Mouse (Mus musculus) forebrain, embryonic 16.5 days (tissue): Measurements from ENCODE around the gene Zfp1. TPM values are rescaled to one million over a fixed set of nuclear protein-coding genes. Genes with fewer than 3 reads are reported as not detected.

Experiments used
- ATAC-seq: fragments of 200-750 bp; cut with Nextera tagmentation; 2 replicates; pipeline ENCODE4 v1.8.0; 2017; ENCODE audit warnings: mild to moderate bottlenecking, moderate library complexity
- H3K27ac ChIP-seq: fragments of 300-500 bp; sonication (generic); 2 replicates; pipeline ENCODE4 v1.5.1; 2014; ENCODE audit warnings: low read length, control low read depth
- H3K27me3 ChIP-seq: fragments of 300-500 bp; sonication (generic); replicated peaks from 2 replicates; pipeline ENCODE4 v1.6.1; 2014; ENCODE audit warnings: low read length; ENCODE audit not compliant: control insufficient read depth, insufficient read depth
- H3K36me3 ChIP-seq: fragments of 300-500 bp; sonication (generic); 2 replicates; pipeline ENCODE4 v1.6.1; 2014; ENCODE audit not compliant: control insufficient read depth, insufficient read depth
- H3K4me1 ChIP-seq: fragments of 300-500 bp; sonication (generic); replicated peaks from 2 replicates; pipeline ENCODE4 v1.6.1; 2014; ENCODE audit warnings: low read length; ENCODE audit not compliant: control insufficient read depth, insufficient read depth
- H3K4me2 ChIP-seq: fragments of 300-500 bp; sonication (generic); 2 replicates; pipeline ENCODE4 v1.6.1; 2014; ENCODE audit warnings: mild to moderate bottlenecking, low read length, control low read depth
- H3K4me3 ChIP-seq: fragments of 300-500 bp; sonication (generic); replicated peaks from 2 replicates; pipeline ENCODE4 v1.5.1; 2014; ENCODE audit warnings: mild to moderate bottlenecking, low read length, control low read depth
- H3K9ac ChIP-seq: fragments of 300-500 bp; sonication (generic); replicated peaks from 2 replicates; pipeline ENCODE4 v1.6.1; 2014; ENCODE audit warnings: low read depth, low read length, control low read depth
- H3K9me3 ChIP-seq: fragments of 300-500 bp; sonication (generic); 2 replicates; pipeline ENCODE4 v1.6.1; 2016; ENCODE audit warnings: low read length; ENCODE audit not compliant: control insufficient read depth
- WGBS: fragments of 180-500 bp; shearing (Covaris S2); extraction: QIAGEN DNeasy Blood & Tissue Kit; methylation state at CpG from one replicate; pipeline ENCODE4 v1.1.7; 2014; 5-methylcytosine and 5-hydroxymethylcytosine counted together
- polyA plus RNA-seq: library from polyadenylated mRNA; unstranded; fragments of >200 nt; fragmentation: Nextera tagmentation; extraction: Ambion mirVana; gene quantifications from 2 replicates; pipeline ENCODE4 v1.2.1, GENCODE M21; 2015

Zfp1 gene
- polyA plus RNA-seq, 1 experiment from 2014 or later, result 32.5 TPM

GRCm38 (mm10) chr8:111648834-111649233 lies 5.6 kb downstream of the Zfp1 start:
- Histone ChIP-seq H3K9me3 (no peaks in the 10 kb centered on the region), H3K9ac (no peak overlapping the region), H3K4me3 (no peak overlapping the region), H3K27me3 (no peaks in the 10 kb centered on the region), H3K36me3 (no peaks in the 10 kb centered on the region), H3K4me2 (no peak overlapping the region), H3K27ac (no peak overlapping the region), H3K4me1 (peaks cover 5% of the 10 kb centered on the region)
- ATAC-seq, result no peak
- 61% methylated on average over 2 of the region's 2 CpGs for WGBS

GRCm38 (mm10) chr8:111650651-111651050 lies 7.5 kb downstream of the Zfp1 start:
- H3K4me2 ChIP-seq, result no peak overlapping the region
- H3K4me1 ChIP-seq, result no peaks in the 10 kb centered on the region
- H3K36me3 ChIP-seq, result no peaks in the 10 kb centered on the region
- H3K4me3 ChIP-seq, result no peak overlapping the region
- no peak overlapping the region for H3K9ac ChIP-seq
- ATAC-seq, result no peak
- no peak overlapping the region for H3K27ac ChIP-seq
- H3K27me3 ChIP-seq, result no peaks in the 10 kb centered on the region
- 54% methylated on average over 3 of the region's 3 CpGs for WGBS
- no peaks in the 10 kb centered on the region for H3K9me3 ChIP-seq

- Histone ChIP-seq H3K36me3 (no peaks in the 10 kb centered on the region), H3K4me1 (0 out of 2 replicates have a peak, but pooled peaks cover 2% of the 10 kb centered on the region), H3K9me3 (no peaks in the 10 kb centered on the region), H3K9ac (no peak overlapping the region), H3K27me3 (no peaks in the 10 kb centered on the region), H3K4me2 (no peak overlapping the region), H3K27ac (no peak overlapping the region), H3K4me3 (no peak overlapping the region)
- WGBS, result 95% methylated on average over 2 of the region's 2 CpGs
- ATAC-seq, result no peak
Measured at GRCm38 (mm10) chr8:111653524-111653923, 10.3 kb downstream of the Zfp1 start.

GRCm38 (mm10) chr8:111657312-111657854 lies 14.2 kb downstream of the Zfp1 start:
- Histone ChIP-seq H3K27ac (no peak overlapping the region), H3K9me3 (no peaks in the 10 kb centered on the region), H3K27me3 (no peaks in the 10 kb centered on the region), H3K36me3 (peaks cover 2% of the 10 kb centered on the region; the same call in 1 of the 2 replicates), H3K4me2 (no peak overlapping the region), H3K4me1 (0 out of 2 replicates have a peak, but pooled peaks cover 2% of the 10 kb centered on the region), H3K4me3 (no peak overlapping the region), H3K9ac (no peak overlapping the region)
- ATAC-seq, result no peak
- WGBS, result 14% methylated on average over 1 of the region's 1 CpGs

GRCm38 (mm10) chr8:111658819-111659423 lies 15.7 kb downstream of the Zfp1 start:
- H3K4me1 ChIP-seq, result 0 out of 2 replicates have a peak, but pooled peaks cover 2% of the 10 kb centered on the region
- H3K9ac ChIP-seq, result no peak overlapping the region
- H3K4me2 ChIP-seq, result no peak overlapping the region
- no peak overlapping the region for H3K4me3 ChIP-seq
- no peak overlapping the region for H3K27ac ChIP-seq
- no peak for ATAC-seq
- H3K36me3 ChIP-seq, result peaks cover 2% of the 10 kb centered on the region; the same call in 1 of the 2 replicates
- no peaks in the 10 kb centered on the region for H3K9me3 ChIP-seq
- no peaks in the 10 kb centered on the region for H3K27me3 ChIP-seq
- 93% methylated on average over 6 of the region's 6 CpGs for WGBS

GRCm38 (mm10) chr8:111662473-111662872 lies 19.3 kb downstream of the Zfp1 start:
- Histone ChIP-seq H3K9me3 (no peaks in the 10 kb centered on the region), H3K4me2 (no peak overlapping the region), H3K4me1 (no peaks in the 10 kb centered on the region), H3K27me3 (no peaks in the 10 kb centered on the region), H3K36me3 (peaks cover 2% of the 10 kb centered on the region; the same call in 1 of the 2 replicates), H3K27ac (no peak overlapping the region), H3K9ac (no peak overlapping the region), H3K4me3 (no peak overlapping the region)
- ATAC-seq, result no peak
- 87% methylated on average over 3 of the region's 3 CpGs for WGBS

GRCm38 (mm10) chr8:111666751-111667150 lies 23.6 kb downstream of the Zfp1 start:
- ATAC-seq, result no peak
- WGBS, result 92% methylated on average over 2 of the region's 2 CpGs
- Histone ChIP-seq H3K27me3 (no peaks in the 10 kb centered on the region), H3K36me3 (peaks cover 21% of the 10 kb centered on the region), H3K4me3 (no peak overlapping the region), H3K27ac (no peak overlapping the region), H3K9ac (no peak overlapping the region), H3K9me3 (no peaks in the 10 kb centered on the region), H3K4me1 (no peaks in the 10 kb centered on the region), H3K4me2 (no peak overlapping the region)

GRCm38 (mm10) chr8:111676237-111676636 lies 33.0 kb downstream of the Zfp1 start:
- no peak for ATAC-seq
- H3K4me1 ChIP-seq, result no peaks in the 10 kb centered on the region
- H3K4me3 ChIP-seq, result no peak overlapping the region
- H3K9ac ChIP-seq, result no peak overlapping the region
- H3K27me3 ChIP-seq, result no peaks in the 10 kb centered on the region
- WGBS, result 79% methylated on average over 8 of the region's 8 CpGs
- H3K9me3 ChIP-seq, result peaks cover 2% of the 10 kb centered on the region; the same call in 1 of the 2 replicates
- H3K4me2 ChIP-seq, result no peak overlapping the region
- no peak overlapping the region for H3K27ac ChIP-seq
- no peaks in the 10 kb centered on the region for H3K36me3 ChIP-seq

GRCm38 (mm10) chr8:111678111-111678510 lies 34.9 kb downstream of the Zfp1 start:
- H3K27ac ChIP-seq, result no peak overlapping the region
- H3K36me3 ChIP-seq, result no peaks in the 10 kb centered on the region
- H3K4me3 ChIP-seq, result no peak overlapping the region
- no peak overlapping the region for H3K4me2 ChIP-seq
- no peaks in the 10 kb centered on the region for H3K27me3 ChIP-seq
- H3K4me1 ChIP-seq, result no peaks in the 10 kb centered on the region
- H3K9me3 ChIP-seq, result peaks cover 2% of the 10 kb centered on the region; the same call in 1 of the 2 replicates
- no peak overlapping the region for H3K9ac ChIP-seq
- no peak for ATAC-seq
- 28% methylated on average over 3 of the region's 3 CpGs for WGBS
